Mouse (Mus musculus) midbrain, embryonic 11.5 days (tissue): ENCODE measurements around the gene Meis3. TPM values are rescaled to one million over a fixed set of nuclear protein-coding genes. Genes with fewer than 3 reads are reported as not detected.

ENCODE experiments used
- ATAC-seq: fragments of 200-750 bp; cut with Nextera tagmentation; 2 replicates; pipeline ENCODE4 v1.8.0; 2017; ENCODE audit warnings: moderate TSS enrichment, moderate library complexity; ENCODE audit not compliant: low FRiP score
- DNase-seq: peaks from one replicate; pipeline ENCODE4 v3.0.0; 2015; ENCODE audit warnings: low spot score; ENCODE audit errors: missing footprints
- H3K27ac ChIP-seq: fragments of 300-500 bp; sonication (generic); 2 replicates; pipeline ENCODE4 v1.5.1; 2014; ENCODE audit warnings: low read depth, low read length
- H3K27me3 ChIP-seq: fragments of 300-500 bp; sonication (generic); 2 replicates; pipeline ENCODE4 v1.6.1; 2014; ENCODE audit warnings: mild to moderate bottlenecking, low read length, moderate library complexity, mixed read lengths; ENCODE audit not compliant: control insufficient read depth, insufficient read depth
- H3K36me3 ChIP-seq: fragments of 300-500 bp; sonication (generic); 2 replicates; pipeline ENCODE4 v1.6.1; 2014; ENCODE audit warnings: mild to moderate bottlenecking, low read length, moderate library complexity, mixed read lengths; ENCODE audit not compliant: control insufficient read depth, insufficient read depth
- H3K4me1 ChIP-seq: fragments of 300-500 bp; sonication (generic); 2 replicates; pipeline ENCODE4 v1.6.1; 2014; ENCODE audit warnings: low read length; ENCODE audit not compliant: control insufficient read depth, insufficient read depth
- H3K4me2 ChIP-seq: fragments of 300-500 bp; sonication (generic); 2 replicates; pipeline ENCODE4 v1.6.1; 2014; ENCODE audit warnings: mild to moderate bottlenecking, moderate library complexity
- H3K4me3 ChIP-seq: fragments of 300-500 bp; sonication (generic); 2 replicates; pipeline ENCODE4 v1.5.1; 2014; ENCODE audit warnings: low read depth, low read length
- H3K9ac ChIP-seq: fragments of 300-500 bp; sonication (generic); 2 replicates; pipeline ENCODE4 v1.6.1; 2014; ENCODE audit warnings: low read length
- H3K9me3 ChIP-seq: fragments of 300-500 bp; sonication (generic); 2 replicates; pipeline ENCODE4 v1.6.1; 2016; ENCODE audit warnings: low read length; ENCODE audit not compliant: control insufficient read depth
- WGBS: fragments of 180-500 bp; shearing (Covaris S2); extraction: QIAGEN DNeasy Blood & Tissue Kit; methylation state at CpG from one replicate; pipeline ENCODE4 v1.1.7; 2014; 5-methylcytosine and 5-hydroxymethylcytosine counted together
- polyA plus RNA-seq: library from polyadenylated mRNA; unstranded; fragments of >200 nt; fragmentation: Nextera tagmentation; extraction: Ambion mirVana; gene quantifications from 2 replicates; pipeline ENCODE4 v1.2.1, GENCODE M21; 2014

Gene Meis3
- polyA plus RNA-seq, result 74.7 and 80.7 TPM in 2 replicates

GRCm38 (mm10) chr7:16174597-16175541, at the start of gene Meis3:
TSS of gene Meis3 (plus strand) at chr7:16175090.
- Histone ChIP-seq H3K27me3 (no peaks in the 10 kb centered on the region), H3K27ac (peak within 1 kb of the TSS; percentile 38), H3K4me1 (peaks cover 15% of the 10 kb centered on the region), H3K36me3 (peaks cover 8% of the 10 kb centered on the region), H3K9me3 (no peaks in the 10 kb centered on the region; the same call in 1 of the 2 replicates), H3K4me3 (peak within 1 kb of the TSS; percentile 73), H3K9ac (peak within 1 kb of the TSS; percentile 86), H3K4me2 (peak within 1 kb of the TSS; percentile 53)
- under 1% methylated on average over 42 of the region's 42 CpGs for WGBS
- peak; percentile 97 for DNase-seq
- peak; percentile 92 for ATAC-seq

GRCm38 (mm10) chr7:16125829-16126228, 49.1 kb upstream of the Meis3 start:
- Histone ChIP-seq H3K4me3 (no peak overlapping the region), H3K36me3 (no peaks in the 10 kb centered on the region), H3K9me3 (no peaks in the 10 kb centered on the region), H3K27me3 (no peaks in the 10 kb centered on the region), H3K4me1 (peaks cover 3% of the 10 kb centered on the region; the same call in 1 of the 2 replicates), H3K27ac (no peak overlapping the region), H3K9ac (no peak overlapping the region), H3K4me2 (no peak overlapping the region)
- no peak for DNase-seq
- no peak for ATAC-seq
- WGBS, result 81% methylated on average over 9 of the region's 9 CpGs

- Histone ChIP-seq H3K27ac (no peak overlapping the region), H3K36me3 (no peaks in the 10 kb centered on the region), H3K9ac (no peak overlapping the region), H3K9me3 (no peaks in the 10 kb centered on the region), H3K4me3 (no peak overlapping the region), H3K4me2 (no peak overlapping the region), H3K4me1 (peaks cover 11% of the 10 kb centered on the region), H3K27me3 (no peaks in the 10 kb centered on the region)
- WGBS, result 91% methylated on average over 6 of the region's 6 CpGs
- ATAC-seq (no peak), DNase-seq (no peak)
Observed at GRCm38 (mm10) chr7:16128344-16128743, 46.5 kb upstream of the Meis3 start.

GRCm38 (mm10) chr7:16128899-16129298, 46.0 kb upstream of the Meis3 start:
- no peak overlapping the region for H3K27ac ChIP-seq
- DNase-seq (no peak), ATAC-seq (no peak)
- H3K9ac ChIP-seq, result no peak overlapping the region
- H3K4me3 ChIP-seq, result no peak overlapping the region
- H3K4me1 ChIP-seq, result peaks cover 11% of the 10 kb centered on the region
- WGBS, result 64% methylated on average over 5 of the region's 5 CpGs
- no peaks in the 10 kb centered on the region for H3K9me3 ChIP-seq
- H3K27me3 ChIP-seq, result no peaks in the 10 kb centered on the region
- no peaks in the 10 kb centered on the region for H3K36me3 ChIP-seq
- H3K4me2 ChIP-seq, result no peak overlapping the region

GRCm38 (mm10) chr7:16129421-16129845, 45.5 kb upstream of the Meis3 start, which contains the start of gene Slc8a2:
TSS of gene Slc8a2 (plus strand) at chr7:16129826.
- Histone ChIP-seq H3K4me1 (peaks cover 11% of the 10 kb centered on the region), H3K9me3 (no peaks in the 10 kb centered on the region), H3K27me3 (no peaks in the 10 kb centered on the region), H3K36me3 (no peaks in the 10 kb centered on the region), H3K9ac (peak within 1 kb of the TSS; percentile 72), H3K4me3 (peak within 1 kb of the TSS; percentile 67), H3K27ac (peak within 1 kb of the TSS; percentile 49; the same call in 1 of the 2 replicates), H3K4me2 (peak within 1 kb of the TSS; percentile 65)
- peak; percentile 88 for ATAC-seq
- 2% methylated on average over 12 of the region's 12 CpGs for WGBS
- peak; percentile 98 for DNase-seq

GRCm38 (mm10) chr7:16129846-16130691, 44.8 kb upstream of the Meis3 start:
- under 1% methylated on average over 37 of the region's 38 CpGs for WGBS
- Histone ChIP-seq H3K9ac (peak overlapping the region; percentile 72), H3K4me1 (peaks cover 15% of the 10 kb centered on the region), H3K9me3 (no peaks in the 10 kb centered on the region), H3K36me3 (no peaks in the 10 kb centered on the region), H3K27ac (peak overlapping the region; percentile 49; the same call in 1 of the 2 replicates), H3K4me2 (peak overlapping the region; percentile 65), H3K27me3 (no peaks in the 10 kb centered on the region), H3K4me3 (peak overlapping the region; percentile 67)
- DNase-seq (peak; percentile 97), ATAC-seq (peak; percentile 87)

GRCm38 (mm10) chr7:16130956-16131634, 43.8 kb upstream of the Meis3 start:
- Histone ChIP-seq H3K4me3 (peak overlapping the region; percentile 67; the same call in 1 of the 2 replicates), H3K27ac (no peak overlapping the region), H3K9ac (peak overlapping the region; percentile 72), H3K4me1 (peaks cover 17% of the 10 kb centered on the region), H3K4me2 (peak overlapping the region; percentile 65), H3K27me3 (no peaks in the 10 kb centered on the region), H3K9me3 (no peaks in the 10 kb centered on the region), H3K36me3 (no peaks in the 10 kb centered on the region)
- ATAC-seq (no peak), DNase-seq (peak; percentile 86)
- 41% methylated on average over 12 of the region's 13 CpGs for WGBS

GRCm38 (mm10) chr7:16132161-16132581, 42.7 kb upstream of the Meis3 start:
- Histone ChIP-seq H3K4me1 (peaks cover 17% of the 10 kb centered on the region), H3K27ac (no peak overlapping the region), H3K4me3 (no peak overlapping the region), H3K27me3 (no peaks in the 10 kb centered on the region), H3K9me3 (no peaks in the 10 kb centered on the region), H3K36me3 (no peaks in the 10 kb centered on the region), H3K9ac (no peak overlapping the region), H3K4me2 (no peak overlapping the region)
- DNase-seq, result no peak
- WGBS, result 19% methylated on average over 7 of the region's 7 CpGs
- no peak for ATAC-seq
